Mouse (Mus musculus) thymus, adult 2 months (tissue): ENCODE results near the gene Gm20388. TPM values are rescaled to one million over a fixed set of nuclear protein-coding genes. Genes with fewer than 3 reads are reported as not detected.

ENCODE experiments used
- DNase-seq: peaks from one replicate; pipeline ENCODE4 v3.0.0; 2021
- H3K27ac ChIP-seq: fragments of 200-500 bp; 2 replicates; pipeline ENCODE4 v1.5.1; 2012; ENCODE audit warnings: low read length, control low read depth; ENCODE audit not compliant: control insufficient read depth, insufficient read depth
- H3K27me3 ChIP-seq: fragments of 200-500 bp; 2 replicates; pipeline ENCODE4 v1.6.1; 2012; ENCODE audit warnings: mild to moderate bottlenecking, low read length, moderate library complexity, mixed read lengths; ENCODE audit not compliant: control insufficient read depth, insufficient read depth
- H3K36me3 ChIP-seq: fragments of 200-500 bp; 2 replicates; pipeline ENCODE4 v1.6.1; 2012; ENCODE audit warnings: mild to moderate bottlenecking, low read length, moderate library complexity; ENCODE audit not compliant: control insufficient read depth, insufficient read depth
- H3K4me1 ChIP-seq: fragments of 200-500 bp; replicated peaks from 2 replicates; pipeline ENCODE4 v1.6.1; 2012; ENCODE audit warnings: low read length; ENCODE audit not compliant: control insufficient read depth, insufficient read depth
- H3K4me3 ChIP-seq: fragments of 200-500 bp; 2 replicates; pipeline ENCODE4 v1.5.1; 2012; ENCODE audit warnings: mild to moderate bottlenecking, low read length, control low read depth, moderate library complexity; ENCODE audit not compliant: control insufficient read depth, insufficient read depth
- CTCF ChIP-seq: fragments of 200-500 bp; IDR thresholded peaks from 2 replicates; pipeline ENCODE4 v1.5.1; 2012; ENCODE audit warnings: mild to moderate bottlenecking, control low read depth, low read length, moderate library complexity, borderline replicate concordance; ENCODE audit not compliant: control insufficient read depth, poor library complexity, insufficient read depth; ENCODE audit errors: extremely low read depth
- POLR2A ChIP-seq: fragments of 200-500 bp; IDR thresholded peaks from 2 replicates; pipeline ENCODE4 v1.6.1; 2012; ENCODE audit warnings: mild to moderate bottlenecking, low read length, control low read depth, moderate library complexity; ENCODE audit not compliant: control insufficient read depth, poor library complexity, insufficient read depth; ENCODE audit errors: extremely low read depth
- WGBS: fragments of 180-500 bp; shearing (Covaris S2); methylation state at CpG from one replicate; pipeline ENCODE4 v1.1.7; 2018; 5-methylcytosine and 5-hydroxymethylcytosine counted together
- polyA plus RNA-seq: library from polyadenylated mRNA; depleted of rRNA; stranded (reverse); fragments of >200 nt; gene quantifications from 2 replicates; pipeline ENCODE4 v1.2.3, GENCODE M21; 2012

The Gm20388 gene
- polyA plus RNA-seq, 1 experiment, result 103 TPM

DNA sequence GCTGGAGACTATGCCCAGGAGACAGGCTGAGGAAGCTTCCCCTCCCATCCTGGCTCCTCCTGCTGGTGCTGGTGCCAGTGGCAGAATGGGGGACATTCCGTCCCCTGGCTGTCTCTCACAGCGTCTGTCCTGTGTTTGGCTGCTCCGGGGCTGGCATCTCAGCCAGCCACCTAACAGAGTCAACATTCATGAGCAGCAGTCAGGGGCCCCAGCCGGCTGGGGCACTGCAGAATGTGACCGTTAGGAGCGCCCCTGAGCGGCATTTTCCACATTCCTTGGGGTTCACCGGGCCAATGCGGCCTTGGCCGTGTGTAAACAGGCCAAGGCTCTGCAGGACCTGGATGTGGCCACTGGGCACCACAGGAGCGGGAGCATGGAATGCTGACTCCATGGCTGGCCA is 2323.4 kb downstream of the Gm20388 start:
- H3K4me1 ChIP-seq, result peaks cover 6% of the 10 kb centered on the region
- TF ChIP-seq CTCF (no peak), POLR2A (no peak)
- DNase-seq, result no peak
- H3K27ac ChIP-seq, result no peak overlapping the region
- WGBS, result 81% methylated on average over 11 of the region's 11 CpGs
- H3K36me3 ChIP-seq, result no peaks in the 10 kb centered on the region
- H3K27me3 ChIP-seq, result peaks cover 11% of the 10 kb centered on the region
- no peak overlapping the region for H3K4me3 ChIP-seq

DNA sequence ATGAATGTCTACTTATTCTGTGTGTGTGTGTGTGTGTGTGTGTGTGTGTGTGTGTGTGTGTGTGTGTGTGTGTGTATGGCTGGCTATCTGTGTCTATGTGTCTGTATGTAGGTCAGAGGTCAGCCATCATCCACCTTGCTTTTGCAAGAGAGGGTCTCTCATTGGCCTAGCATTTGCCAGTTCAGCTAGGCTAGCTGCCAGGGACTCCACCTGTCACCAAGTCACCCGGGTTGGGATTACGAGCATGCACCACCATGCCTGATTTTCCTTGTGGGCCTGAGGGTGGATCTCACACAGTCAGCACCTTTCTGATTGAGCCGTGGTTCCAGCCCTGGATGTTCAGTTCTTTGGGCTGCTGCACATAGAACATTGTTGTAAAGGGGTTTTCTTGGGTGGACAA is 2325.9 kb downstream of the Gm20388 start:
- no peaks in the 10 kb centered on the region for H3K27me3 ChIP-seq
- 94% methylated on average over 3 of the region's 3 CpGs for WGBS
- H3K4me1 ChIP-seq, result no peaks in the 10 kb centered on the region
- TF ChIP-seq CTCF, result no peak
- TF ChIP-seq POLR2A, result no peak
- H3K27ac ChIP-seq, result no peak overlapping the region
- no peak overlapping the region for H3K4me3 ChIP-seq
- no peaks in the 10 kb centered on the region for H3K36me3 ChIP-seq
- DNase-seq, result no peak

DNA sequence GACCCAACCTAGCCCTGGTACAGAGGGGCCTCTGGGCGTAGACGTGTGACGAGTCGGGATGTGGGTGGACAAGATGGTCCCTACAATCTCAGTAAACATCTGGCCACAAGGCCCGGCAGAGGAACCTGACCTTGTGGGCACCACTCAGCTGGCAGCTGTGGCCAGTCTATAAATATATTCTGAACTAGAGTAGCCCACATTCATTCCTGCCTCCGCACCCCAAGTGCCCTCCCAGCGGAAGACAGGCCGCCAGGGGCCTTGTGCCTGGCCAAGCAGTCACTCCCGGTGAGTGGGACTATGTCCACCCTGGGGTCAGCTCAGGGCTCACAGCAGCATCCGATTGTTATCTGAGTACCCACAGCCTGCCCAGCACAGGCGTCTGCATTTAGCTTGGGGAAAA is 2327.6 kb downstream of the Gm20388 start:
- H3K27ac ChIP-seq, result no peak overlapping the region
- DNase-seq, result no peak
- no peaks in the 10 kb centered on the region for H3K4me1 ChIP-seq
- no peaks in the 10 kb centered on the region for H3K27me3 ChIP-seq
- no peak overlapping the region for H3K4me3 ChIP-seq
- no peak for TF ChIP-seq POLR2A
- TF ChIP-seq CTCF, result no peak
- 82% methylated on average over 11 of the region's 11 CpGs for WGBS
- H3K36me3 ChIP-seq, result no peaks in the 10 kb centered on the region

DNA sequence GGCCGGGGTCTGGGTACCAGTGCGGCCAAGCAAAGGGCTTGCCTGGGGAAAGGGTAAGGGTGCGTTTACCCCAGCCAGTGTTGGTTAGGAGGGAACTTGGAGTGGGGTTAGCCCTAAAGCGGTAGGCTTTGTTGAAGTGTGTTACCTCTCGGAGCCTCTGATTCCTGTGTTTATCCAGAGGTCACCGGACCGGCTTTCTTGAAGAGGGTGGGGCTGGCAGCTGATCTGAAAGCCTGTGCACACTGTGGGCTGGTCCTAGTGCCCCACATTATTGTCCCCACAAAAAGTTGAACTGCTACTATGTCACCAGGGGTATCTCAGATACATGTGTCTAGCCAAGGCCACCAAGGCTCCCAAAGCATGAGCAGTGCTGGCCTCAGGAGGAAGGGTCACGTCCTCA is 2328.1 kb downstream of the Gm20388 start:
- Histone ChIP-seq H3K36me3 (no peaks in the 10 kb centered on the region), H3K27me3 (no peaks in the 10 kb centered on the region), H3K27ac (no peak overlapping the region), H3K4me1 (no peaks in the 10 kb centered on the region), H3K4me3 (no peak overlapping the region)
- TF ChIP-seq CTCF (no peak), POLR2A (no peak)
- 87% methylated on average over 8 of the region's 8 CpGs for WGBS
- DNase-seq, result no peak

DNA sequence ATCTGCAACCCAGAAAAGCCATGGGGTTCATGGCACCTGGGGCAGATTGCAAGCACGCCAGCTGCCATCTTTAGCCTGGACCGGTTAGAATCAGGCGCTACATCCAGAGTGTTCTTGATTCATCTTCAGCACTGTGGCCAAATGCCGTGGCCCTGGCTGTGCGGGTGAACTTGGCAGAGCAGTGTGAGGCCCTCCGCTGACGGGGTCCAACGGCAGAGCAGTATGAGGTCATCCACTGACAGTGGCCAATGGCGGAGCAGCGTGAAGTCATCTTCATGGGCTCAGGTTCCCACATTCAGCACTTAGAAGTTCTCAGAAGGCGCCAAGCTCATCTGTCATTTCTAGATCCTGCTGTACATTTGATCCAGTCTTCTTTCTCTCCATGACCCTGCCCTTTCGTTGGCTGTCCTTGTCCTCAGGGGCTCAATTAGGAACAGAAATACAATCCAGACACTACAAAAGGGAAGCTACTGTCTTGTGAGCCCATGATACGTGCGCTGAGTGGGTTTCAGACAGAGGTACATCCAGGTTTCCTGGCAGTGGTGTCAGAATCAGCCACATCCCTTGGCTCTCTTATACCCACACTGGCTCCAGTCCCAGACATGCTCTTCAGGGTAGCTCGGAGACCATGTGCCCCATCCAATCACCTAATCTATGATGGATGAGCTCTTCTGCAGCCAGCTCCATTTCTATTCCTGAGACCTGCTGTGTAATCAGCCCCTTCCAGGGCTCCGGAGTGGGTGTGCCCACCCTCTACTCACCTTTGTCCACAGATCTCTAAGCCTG is 2329.8 kb downstream of the Gm20388 start:
- Histone ChIP-seq H3K27ac (no peak overlapping the region), H3K27me3 (no peaks in the 10 kb centered on the region), H3K4me3 (no peak overlapping the region), H3K36me3 (no peaks in the 10 kb centered on the region), H3K4me1 (no peaks in the 10 kb centered on the region)
- DNase-seq, result no peak
- 91% methylated on average over 16 of the region's 16 CpGs for WGBS
- no peak for TF ChIP-seq POLR2A
- TF ChIP-seq CTCF, result no peak

DNA sequence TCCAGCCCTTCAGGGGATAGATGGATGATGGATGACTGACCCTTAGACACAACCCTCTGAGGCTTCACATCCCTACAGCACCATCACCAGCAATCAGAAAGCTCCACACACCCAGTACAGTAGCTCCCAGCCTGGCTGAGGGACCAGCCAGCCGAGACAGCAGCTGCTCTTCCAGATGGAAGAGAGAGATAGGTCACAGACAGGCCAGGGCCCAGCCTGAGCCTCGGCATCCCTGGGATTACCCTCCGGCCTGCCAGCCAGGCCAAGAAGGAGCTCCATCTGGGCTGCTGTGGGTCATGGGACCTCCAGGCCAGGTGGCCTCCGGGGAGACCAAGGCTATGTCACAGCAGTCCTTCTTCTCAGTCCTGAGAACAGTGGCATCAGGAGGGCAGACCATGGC is 2332.7 kb downstream of the Gm20388 start:
- TF ChIP-seq POLR2A (no peak), CTCF (no peak)

More for the DNA sequence above, 2332.7 kb downstream of the Gm20388 start:
- DNase-seq, result no peak
- WGBS, result 92% methylated on average over 4 of the region's 4 CpGs
- H3K4me1 ChIP-seq, result no peaks in the 10 kb centered on the region
- H3K27me3 ChIP-seq, result no peaks in the 10 kb centered on the region
- H3K27ac ChIP-seq, result no peak overlapping the region
- no peaks in the 10 kb centered on the region for H3K36me3 ChIP-seq
- H3K4me3 ChIP-seq, result no peak overlapping the region
